Mouse (Mus musculus): Measurements from ENCODE around the gene Cd160.

GRCm38 (mm10) chr3:96872501-96872900 is 43.4 kb upstream of the Cd160 start:
- TF ChIP-seq ZNF384 (IDR thresholded peaks at IDR 0.05; ENCODE audit: low read depth, low read length) (no peak), HCFC1 (IDR thresholded peaks at IDR 0.05; ENCODE audit: borderline replicate concordance, insufficient read depth, low read length) (no peak)
